Mouse (Mus musculus): ENCODE results near the gene Ccdc33. TPM values are rescaled to one million over a fixed set of nuclear protein-coding genes. Genes with fewer than 3 reads are reported as not detected.

Gene Ccdc33
- polyA plus RNA-seq, 1 experiment from 2014 or later = 0.16 TPM

DNA sequence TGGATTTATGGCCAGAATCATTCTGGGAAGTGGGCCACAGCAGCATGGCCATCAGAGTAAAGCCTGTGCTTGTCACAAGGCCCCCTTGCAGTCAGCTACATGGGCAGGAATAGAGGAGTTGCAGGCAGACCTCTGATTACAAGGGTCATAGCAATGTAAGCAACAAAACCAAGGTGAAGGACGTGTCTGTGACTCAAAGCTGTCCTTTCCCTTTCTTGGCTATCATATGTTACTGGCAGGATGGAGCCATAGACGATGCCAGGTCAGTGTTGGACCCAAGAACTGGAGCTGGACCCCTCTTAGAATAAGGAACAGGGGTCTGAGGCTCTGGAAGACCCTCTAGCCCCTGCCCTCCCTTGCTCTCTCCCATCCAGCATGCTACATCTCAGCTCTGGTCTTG, 30.2 kb upstream of the Ccdc33 start:
- Histone ChIP-seq H3K4me2 (replicated peaks; ENCODE audit: low read depth) (no peak overlapping the region), H3K9me3 (ENCODE audit: control insufficient read depth) (no peaks in the 10 kb centered on the region), H3K36me3 (ENCODE audit: control insufficient read depth, insufficient read depth) (no peaks in the 10 kb centered on the region), H3K9ac (ENCODE audit: low read depth, low read length) (no peak overlapping the region), H3K4me3 (ENCODE audit: low read depth, low read length) (no peak overlapping the region), H3K27ac (ENCODE audit: low read depth, low read length) (no peak overlapping the region), H3K4me1 (replicated peaks; ENCODE audit: control insufficient read depth, insufficient read depth, low read length) (no peaks in the 10 kb centered on the region), H3K27me3 (replicated peaks; ENCODE audit: control insufficient read depth, insufficient read depth, low read length) (no peaks in the 10 kb centered on the region)
- ATAC-seq = no peak
- no peak for TF ChIP-seq CTCF (IDR thresholded peaks at IDR 0.05; ENCODE audit: low read depth)
- 69% methylated on average over 2 of the region's 2 CpGs for WGBS

DNA sequence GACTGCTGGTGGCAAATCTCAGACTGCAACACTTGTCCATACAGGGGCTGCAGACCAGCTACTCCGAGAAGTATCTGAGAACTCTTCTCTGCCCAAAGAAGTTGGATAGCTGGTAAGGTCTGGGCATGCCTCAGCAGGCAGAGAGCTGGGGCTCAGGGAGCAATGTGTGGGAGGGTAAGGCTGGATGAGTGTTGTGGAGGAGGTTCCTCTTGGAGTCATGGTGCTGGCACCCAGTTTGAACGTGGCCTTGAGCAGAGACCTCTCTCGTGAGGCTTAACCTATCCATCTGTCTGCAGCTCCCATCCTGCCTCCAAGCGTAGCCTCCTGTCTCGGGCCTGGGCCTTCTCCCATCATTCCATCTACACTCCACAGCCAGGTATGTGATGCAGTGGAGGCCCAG, 26.8 kb upstream of the Ccdc33 start:
- Histone ChIP-seq H3K4me1 (replicated peaks; ENCODE audit: control insufficient read depth, insufficient read depth, low read length) (no peaks in the 10 kb centered on the region), H3K27ac (ENCODE audit: low read depth, low read length) (no peak overlapping the region), H3K4me2 (replicated peaks; ENCODE audit: low read depth) (no peak overlapping the region), H3K27me3 (replicated peaks; ENCODE audit: control insufficient read depth, insufficient read depth, low read length) (no peaks in the 10 kb centered on the region), H3K9me3 (ENCODE audit: control insufficient read depth) (no peaks in the 10 kb centered on the region), H3K9ac (ENCODE audit: low read depth, low read length) (no peak overlapping the region), H3K36me3 (ENCODE audit: control insufficient read depth, insufficient read depth) (no peaks in the 10 kb centered on the region), H3K4me3 (ENCODE audit: low read depth, low read length) (no peak overlapping the region)
- 85% methylated on average over 5 of the region's 5 CpGs for WGBS
- no peak for ATAC-seq
- no peak for TF ChIP-seq CTCF (IDR thresholded peaks at IDR 0.05; ENCODE audit: low read depth)

DNA sequence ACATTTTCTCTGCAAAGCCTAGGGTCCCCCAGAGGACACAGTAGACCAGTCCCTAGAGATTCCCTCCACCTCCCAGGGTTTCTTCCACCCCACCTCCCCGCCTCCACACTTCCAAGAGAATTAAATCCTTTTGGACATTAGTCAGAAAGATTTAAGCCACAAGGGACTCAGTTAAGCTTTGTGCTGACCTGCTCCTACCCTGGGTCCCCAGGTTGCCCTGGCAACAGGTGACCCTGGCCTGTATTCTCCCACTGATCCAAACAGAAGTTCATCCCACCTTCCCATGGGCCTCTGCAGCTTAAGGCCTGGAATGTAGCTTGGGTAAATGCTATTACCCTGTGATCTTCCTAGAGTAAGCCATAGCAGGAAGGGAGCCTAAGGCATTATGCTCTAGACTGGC, 26.0 kb upstream of the Ccdc33 start:
- H3K4me3 ChIP-seq (ENCODE audit: low read depth, low read length) = no peak overlapping the region
- no peaks in the 10 kb centered on the region for H3K36me3 ChIP-seq (ENCODE audit: control insufficient read depth, insufficient read depth)
- H3K4me1 ChIP-seq (replicated peaks; ENCODE audit: control insufficient read depth, insufficient read depth, low read length) = no peaks in the 10 kb centered on the region
- 100% methylated on average over 1 of the region's 1 CpGs for WGBS
- no peak overlapping the region for H3K27ac ChIP-seq (ENCODE audit: low read depth, low read length)
- H3K9ac ChIP-seq (ENCODE audit: low read depth, low read length) = no peak overlapping the region
- no peaks in the 10 kb centered on the region for H3K27me3 ChIP-seq (replicated peaks; ENCODE audit: control insufficient read depth, insufficient read depth, low read length)
- H3K9me3 ChIP-seq (ENCODE audit: control insufficient read depth) = no peaks in the 10 kb centered on the region
- no peak for TF ChIP-seq CTCF (IDR thresholded peaks at IDR 0.05; ENCODE audit: low read depth)
- no peak overlapping the region for H3K4me2 ChIP-seq (replicated peaks; ENCODE audit: low read depth)
- no peak for ATAC-seq

DNA sequence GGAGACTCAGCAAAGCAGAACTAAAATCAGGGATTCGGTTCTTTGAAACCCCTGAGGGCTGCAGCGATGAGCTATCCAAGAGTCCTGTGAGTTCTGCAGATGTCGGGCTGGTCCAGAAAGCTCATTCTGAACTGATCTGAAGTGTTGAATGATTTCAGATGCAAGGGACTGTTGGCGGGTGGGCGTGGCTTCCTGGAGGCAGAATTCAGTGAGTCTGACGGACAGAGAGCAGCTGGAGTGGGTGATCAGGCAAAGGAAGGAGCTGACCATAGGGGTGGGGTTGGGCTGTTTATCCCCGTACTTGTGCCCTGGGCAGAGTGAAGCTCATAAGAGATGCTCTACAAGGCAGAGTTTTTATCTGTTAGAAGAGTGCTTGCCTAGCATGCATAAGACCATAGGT, 24.8 kb upstream of the Ccdc33 start:
- Histone ChIP-seq H3K36me3 (ENCODE audit: control insufficient read depth, insufficient read depth) (no peaks in the 10 kb centered on the region), H3K4me2 (replicated peaks; ENCODE audit: low read depth) (no peak overlapping the region), H3K9ac (ENCODE audit: low read depth, low read length) (no peak overlapping the region), H3K9me3 (ENCODE audit: control insufficient read depth) (no peaks in the 10 kb centered on the region), H3K27me3 (replicated peaks; ENCODE audit: control insufficient read depth, insufficient read depth, low read length) (no peaks in the 10 kb centered on the region), H3K27ac (ENCODE audit: low read depth, low read length) (no peak overlapping the region), H3K4me1 (replicated peaks; ENCODE audit: control insufficient read depth, insufficient read depth, low read length) (no peaks in the 10 kb centered on the region), H3K4me3 (ENCODE audit: low read depth, low read length) (no peak overlapping the region)
- 40% methylated on average over 7 of the region's 7 CpGs for WGBS
- no peak for TF ChIP-seq CTCF (IDR thresholded peaks at IDR 0.05; ENCODE audit: low read depth)
- no peak for ATAC-seq

DNA sequence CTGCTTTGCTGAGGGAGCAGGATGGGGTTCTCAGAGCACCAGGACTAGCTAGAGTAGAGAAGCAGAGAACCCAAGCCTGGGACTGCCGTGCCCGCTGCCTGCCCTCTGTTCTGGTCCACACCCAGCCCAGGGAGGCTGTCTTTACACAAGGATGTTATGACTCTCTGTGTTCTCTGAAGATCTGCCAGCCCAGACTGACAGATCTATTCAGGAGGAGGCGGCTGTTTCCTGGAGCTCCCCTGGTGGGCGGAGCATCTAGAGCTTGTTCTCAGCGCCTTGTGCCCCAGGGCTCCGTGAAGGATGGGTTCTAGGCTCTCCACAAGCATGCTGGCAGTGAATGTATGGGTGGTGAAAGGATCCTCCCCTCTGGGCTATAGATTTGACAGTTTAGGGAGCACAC, 21.3 kb upstream of the Ccdc33 start:
- 17% methylated on average over 6 of the region's 6 CpGs for WGBS

DNA sequence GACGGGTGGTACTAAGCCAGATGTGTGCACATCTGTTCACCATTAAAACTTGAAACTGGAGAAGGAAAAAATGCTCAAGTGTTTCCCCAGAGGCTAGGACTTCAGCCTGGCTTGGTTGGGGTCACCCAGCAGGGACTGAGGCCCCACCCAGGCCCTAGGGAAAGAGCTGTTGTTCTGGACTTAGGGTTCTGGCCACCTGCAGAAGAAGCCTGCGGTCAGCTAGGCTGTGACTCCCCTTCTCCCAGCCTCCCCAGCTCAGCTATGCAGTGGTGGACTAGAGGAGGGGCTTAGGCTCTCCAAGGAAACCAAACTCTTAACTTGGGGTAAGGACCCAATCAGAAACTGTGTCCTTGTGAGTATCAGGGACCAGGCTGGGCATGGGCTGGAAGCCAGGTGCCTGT, 17.3 kb upstream of the Ccdc33 start:
- Histone ChIP-seq H3K36me3 (ENCODE audit: control insufficient read depth, insufficient read depth) (no peaks in the 10 kb centered on the region), H3K4me1 (replicated peaks; ENCODE audit: control insufficient read depth, insufficient read depth, low read length) (no peaks in the 10 kb centered on the region; the same call in 1 of the 2 replicates), H3K27ac (ENCODE audit: low read depth, low read length) (no peak overlapping the region), H3K4me3 (ENCODE audit: low read depth, low read length) (no peak overlapping the region), H3K4me2 (replicated peaks; ENCODE audit: low read depth) (no peak overlapping the region), H3K9me3 (ENCODE audit: control insufficient read depth) (no peaks in the 10 kb centered on the region), H3K27me3 (replicated peaks; ENCODE audit: control insufficient read depth, insufficient read depth, low read length) (no peaks in the 10 kb centered on the region), H3K9ac (ENCODE audit: low read depth, low read length) (no peak overlapping the region)
- TF ChIP-seq CTCF (IDR thresholded peaks at IDR 0.05; ENCODE audit: low read depth) = no peak
- 47% methylated on average over 2 of the region's 2 CpGs for WGBS
- ATAC-seq = no peak

More for the DNA sequence above, 21.3 kb upstream of the Ccdc33 start:
- Histone ChIP-seq H3K9me3 (ENCODE audit: control insufficient read depth) (no peaks in the 10 kb centered on the region), H3K4me3 (ENCODE audit: low read depth, low read length) (no peak overlapping the region), H3K36me3 (ENCODE audit: control insufficient read depth, insufficient read depth) (no peaks in the 10 kb centered on the region), H3K27ac (ENCODE audit: low read depth, low read length) (no peak overlapping the region), H3K9ac (ENCODE audit: low read depth, low read length) (no peak overlapping the region), H3K4me1 (replicated peaks; ENCODE audit: control insufficient read depth, insufficient read depth, low read length) (no peaks in the 10 kb centered on the region; the same call in 1 of the 2 replicates), H3K27me3 (replicated peaks; ENCODE audit: control insufficient read depth, insufficient read depth, low read length) (no peaks in the 10 kb centered on the region), H3K4me2 (replicated peaks; ENCODE audit: low read depth) (no peak overlapping the region)
- no peak for TF ChIP-seq CTCF (IDR thresholded peaks at IDR 0.05; ENCODE audit: low read depth)
- no peak for ATAC-seq

DNA sequence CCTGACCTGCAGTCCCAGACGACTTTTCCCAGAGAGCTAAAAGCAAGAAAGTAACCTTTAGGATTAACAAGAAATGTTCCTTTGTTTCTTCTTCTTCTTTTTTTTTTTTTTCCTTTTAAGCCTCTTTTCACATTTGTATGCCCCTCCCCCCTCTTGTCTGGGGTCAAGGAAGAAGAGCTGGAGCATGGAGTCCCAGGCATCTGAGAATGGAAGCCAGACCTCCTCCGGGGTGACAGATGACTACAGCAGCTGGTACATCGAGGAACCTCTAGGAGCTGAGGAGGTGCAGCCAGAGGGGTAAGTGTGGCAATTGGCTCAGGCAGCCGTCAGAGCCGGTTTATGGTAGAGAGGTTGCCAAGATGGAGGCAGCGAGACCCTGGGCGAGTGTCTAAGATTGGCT, 16.3 kb upstream of the Ccdc33 start:
- Histone ChIP-seq H3K4me3 (ENCODE audit: low read depth, low read length) (no peak overlapping the region), H3K27ac (ENCODE audit: low read depth, low read length) (no peak overlapping the region), H3K9me3 (ENCODE audit: control insufficient read depth) (no peaks in the 10 kb centered on the region), H3K27me3 (replicated peaks; ENCODE audit: control insufficient read depth, insufficient read depth, low read length) (no peaks in the 10 kb centered on the region; the same call in 1 of the 2 replicates), H3K4me1 (replicated peaks; ENCODE audit: control insufficient read depth, insufficient read depth, low read length) (no peaks in the 10 kb centered on the region; the same call in 1 of the 2 replicates), H3K9ac (ENCODE audit: low read depth, low read length) (no peak overlapping the region), H3K36me3 (ENCODE audit: control insufficient read depth, insufficient read depth) (no peaks in the 10 kb centered on the region), H3K4me2 (replicated peaks; ENCODE audit: low read depth) (no peak overlapping the region)
- 48% methylated on average over 7 of the region's 7 CpGs for WGBS
- no peak for TF ChIP-seq CTCF (IDR thresholded peaks at IDR 0.05; ENCODE audit: low read depth)
- no peak for ATAC-seq
